Mouse (Mus musculus) small intestine, adult 2 months (tissue): ENCODE results near the gene E330017A01Rik.

Source experiments
- CTCF ChIP-seq: fragments of 200-500 bp; IDR thresholded peaks from 2 replicates; pipeline ENCODE4 v1.5.1; 2012; ENCODE audit warnings: low read depth, mild to moderate bottlenecking, control low read depth, inconsistent platforms, low read length, moderate library complexity, mixed read lengths; ENCODE audit not compliant: insufficient replicate concordance, insufficient read length; ENCODE audit errors: extremely low read depth
- POLR2A ChIP-seq: fragments of 200-500 bp; IDR thresholded peaks from 2 replicates; pipeline ENCODE4 v1.6.1; 2012; ENCODE audit warnings: low read depth, mild to moderate bottlenecking, control low read depth, inconsistent platforms, low read length, moderate library complexity

- TF ChIP-seq CTCF (no peak), POLR2A (no peak)
These were observed 15.4 kb downstream of the E330017A01Rik start for GRCm38 (mm10) chr16:58623114-58623513.
